Mouse (Mus musculus) spleen, adult 2 months (tissue): ENCODE measurements at regions not wholly inside any gene's neighbourhood (a gene's known extent, or its start where the extent isn't known, plus 50 kb on each side); places are given as distances from the start of the nearest gene placed in this dataset.

Experiments
- DNase-seq, 2 experiments: peaks; one replicate each; pipeline versions ENCODE4 v3.0.0 to v3.0.0-alpha.2; 2012 to 2021; ENCODE audit warnings: low spot score in 2 of 2, low read depth in 1 of 2
- H3K27ac ChIP-seq: fragments of 200-500 bp; 2 replicates; pipeline ENCODE4 v1.5.1; 2012; ENCODE audit warnings: low read length, inconsistent platforms; ENCODE audit not compliant: insufficient read depth
- H3K27me3 ChIP-seq: fragments of 200-500 bp; 2 replicates; pipeline ENCODE4 v1.6.1; 2012; ENCODE audit warnings: mild to moderate bottlenecking, moderate library complexity, low read length, inconsistent platforms; ENCODE audit not compliant: control insufficient read depth, insufficient read depth
- H3K36me3 ChIP-seq: fragments of 200-500 bp; 2 replicates; pipeline ENCODE4 v1.6.1; 2012; ENCODE audit warnings: mild to moderate bottlenecking, low read length, inconsistent platforms; ENCODE audit not compliant: control insufficient read depth, insufficient read depth
- H3K4me1 ChIP-seq: fragments of 200-500 bp; 2 replicates; pipeline ENCODE4 v1.6.1; 2011; ENCODE audit warnings: inconsistent platforms; ENCODE audit not compliant: control insufficient read depth, insufficient read depth, insufficient read length
- H3K4me3 ChIP-seq: fragments of 200-500 bp; 2 replicates; pipeline ENCODE4 v1.5.1; 2011; ENCODE audit warnings: mild to moderate bottlenecking, inconsistent platforms; ENCODE audit not compliant: insufficient read depth, insufficient read length; ENCODE audit errors: extremely low read depth
- CTCF ChIP-seq: fragments of 200-500 bp; IDR thresholded peaks from 2 replicates; pipeline ENCODE4 v1.5.1; 2011; ENCODE audit warnings: mild to moderate bottlenecking, inconsistent platforms; ENCODE audit not compliant: insufficient read depth, insufficient read length, insufficient replicate concordance; ENCODE audit errors: extremely low read depth
- POLR2A ChIP-seq: fragments of 200-500 bp; IDR thresholded peaks from 2 replicates; pipeline ENCODE4 v1.6.1; 2011; ENCODE audit warnings: low read depth, low read length, inconsistent platforms
- WGBS: fragments of 180-500 bp; shearing (Covaris S2); methylation state at CpG from one replicate; pipeline ENCODE4 v1.1.7; 2018; 5-methylcytosine and 5-hydroxymethylcytosine counted together

DNA sequence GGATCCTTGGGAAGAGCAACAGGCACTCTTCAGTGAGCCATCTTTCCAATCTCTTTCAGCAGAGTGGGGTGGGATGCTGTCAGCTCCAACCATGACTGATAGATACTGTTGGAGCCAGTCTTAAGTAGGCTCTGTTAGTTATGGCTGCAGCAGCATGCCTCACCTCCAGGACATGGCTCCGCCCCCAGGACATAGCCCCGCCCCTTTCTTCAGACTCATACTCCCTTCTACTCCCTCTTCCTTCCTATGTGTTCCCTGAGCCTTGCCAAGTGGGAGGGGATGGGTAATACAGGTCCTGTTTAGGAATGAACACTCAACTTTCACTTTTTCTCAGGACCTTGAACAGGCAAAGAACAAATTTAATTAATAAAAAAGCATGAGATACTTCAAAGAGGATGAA is 415.4 kb upstream of the Trpc7 start:
- WGBS, result 43% methylated on average over 2 of the region's 2 CpGs
- no peaks in the 10 kb centered on the region for H3K27me3 ChIP-seq
- TF ChIP-seq POLR2A (no peak), CTCF (no peak)
- H3K27ac ChIP-seq, result no peak overlapping the region
- H3K4me1 ChIP-seq, result no peaks in the 10 kb centered on the region
- no peaks in the 10 kb centered on the region for H3K36me3 ChIP-seq
- H3K4me3 ChIP-seq, result no peak overlapping the region
- DNase-seq, result no peak

- TF ChIP-seq POLR2A, result no peak
- no peak for TF ChIP-seq CTCF
- Histone ChIP-seq H3K4me3 (no peak overlapping the region), H3K27me3 (no peaks in the 10 kb centered on the region), H3K36me3 (no peaks in the 10 kb centered on the region), H3K4me1 (no peaks in the 10 kb centered on the region), H3K27ac (no peak overlapping the region)
- 83% methylated on average over 4 of the region's 4 CpGs for WGBS
- no peak for DNase-seq
Observed at GRCm38 (mm10) chr13:57309618-57310017, 413.8 kb upstream of the Trpc7 start.

- no peak for TF ChIP-seq CTCF
- Histone ChIP-seq H3K4me3 (no peak overlapping the region), H3K27ac (no peak overlapping the region), H3K4me1 (no peaks in the 10 kb centered on the region), H3K36me3 (no peaks in the 10 kb centered on the region), H3K27me3 (no peaks in the 10 kb centered on the region)
- DNase-seq, result no peak
- 61% methylated on average over 20 of the region's 20 CpGs for WGBS
Observed at GRCm38 (mm10) chr13:57307971-57308903, 412.4 kb upstream of the Trpc7 start.

DNA sequence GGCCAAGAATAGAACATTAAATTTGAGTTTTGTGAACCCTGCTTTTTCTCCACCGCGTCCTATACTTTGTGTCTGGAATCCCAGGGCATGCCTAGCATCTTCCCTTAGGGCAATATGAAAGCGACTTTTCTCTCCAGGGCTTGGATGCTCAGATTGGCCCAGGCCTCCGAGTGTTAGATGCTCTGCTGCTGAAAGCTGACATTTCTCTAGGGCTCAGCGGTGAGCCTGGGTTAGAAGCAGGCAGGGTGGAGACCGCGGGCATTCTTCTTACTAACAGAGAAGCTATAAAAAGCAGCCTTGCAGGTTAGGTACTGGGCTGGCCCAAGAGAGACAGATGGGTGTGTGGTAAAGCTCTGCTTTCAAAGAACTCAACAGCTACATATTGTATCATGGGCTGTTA is 409.8 kb upstream of the Trpc7 start:
- H3K36me3 ChIP-seq, result no peaks in the 10 kb centered on the region
- DNase-seq, result no peak
- H3K4me1 ChIP-seq, result no peaks in the 10 kb centered on the region
- H3K27ac ChIP-seq, result no peak overlapping the region
- no peaks in the 10 kb centered on the region for H3K27me3 ChIP-seq
- WGBS, result 89% methylated on average over 7 of the region's 7 CpGs
- H3K4me3 ChIP-seq, result no peak overlapping the region
- TF ChIP-seq CTCF (no peak), POLR2A (no peak)

DNA sequence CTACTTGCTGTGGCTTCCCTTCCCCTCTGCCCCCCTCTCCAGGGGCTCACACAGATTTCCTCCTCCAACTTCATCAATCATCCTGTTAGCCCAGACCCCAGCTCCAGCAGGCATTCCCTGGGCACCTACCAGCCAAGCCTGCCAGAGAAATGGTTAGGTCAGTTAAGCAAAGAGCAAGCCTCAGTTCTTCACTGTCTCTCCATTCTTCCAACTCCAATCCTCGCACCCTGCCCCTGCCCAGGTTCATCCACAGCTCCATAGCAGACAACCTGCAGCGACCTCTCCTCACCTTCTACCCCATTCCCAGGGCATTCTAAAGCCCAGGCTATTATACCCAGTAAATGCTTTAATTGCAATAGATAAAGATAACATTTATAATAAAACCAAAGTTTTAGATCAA is 408.0 kb upstream of the Trpc7 start:
- DNase-seq, result no peak
- Histone ChIP-seq H3K4me1 (no peaks in the 10 kb centered on the region), H3K27me3 (no peaks in the 10 kb centered on the region), H3K36me3 (no peaks in the 10 kb centered on the region), H3K27ac (no peak overlapping the region), H3K4me3 (no peak overlapping the region)
- no peak for TF ChIP-seq CTCF
- 75% methylated on average over 2 of the region's 2 CpGs for WGBS

GRCm38 (mm10) chr13:57291737-57292490 is 396.1 kb upstream of the Trpc7 start:
- 85% methylated on average over 9 of the region's 9 CpGs for WGBS
- H3K36me3 ChIP-seq, result no peaks in the 10 kb centered on the region
- H3K4me3 ChIP-seq, result no peak overlapping the region
- no peaks in the 10 kb centered on the region for H3K4me1 ChIP-seq
- TF ChIP-seq POLR2A, result no peak
- TF ChIP-seq CTCF, result no peak
- H3K27ac ChIP-seq, result no peak overlapping the region
- no peaks in the 10 kb centered on the region for H3K27me3 ChIP-seq
- DNase-seq, result no peak

GRCm38 (mm10) chr13:57286168-57286567 is 390.4 kb upstream of the Trpc7 start:
- DNase-seq, result no peak
- Histone ChIP-seq H3K4me1 (no peaks in the 10 kb centered on the region), H3K27me3 (no peaks in the 10 kb centered on the region), H3K27ac (no peak overlapping the region), H3K36me3 (no peaks in the 10 kb centered on the region), H3K4me3 (no peak overlapping the region)
- TF ChIP-seq POLR2A (no peak), CTCF (no peak)
- WGBS, result 88% methylated on average over 2 of the region's 2 CpGs
